Mouse (Mus musculus) E14TG2a.4 (cell line): ENCODE measurements at regions not wholly inside any gene's neighbourhood (a gene's known extent, or its start where the extent isn't known, plus 50 kb on each side); places are given as distances from the start of the nearest gene placed in this dataset.

Experiments
- CTCF ChIP-seq: conservative IDR thresholded peaks from 2 replicates; pipeline ENCODE4 v1.5.1; 2014; ENCODE audit warnings: low read length
- POU5F1 ChIP-seq: IDR thresholded peaks from 2 replicates; pipeline ENCODE4 v1.6.1; 2014; ENCODE audit warnings: low read length, borderline replicate concordance

DNA sequence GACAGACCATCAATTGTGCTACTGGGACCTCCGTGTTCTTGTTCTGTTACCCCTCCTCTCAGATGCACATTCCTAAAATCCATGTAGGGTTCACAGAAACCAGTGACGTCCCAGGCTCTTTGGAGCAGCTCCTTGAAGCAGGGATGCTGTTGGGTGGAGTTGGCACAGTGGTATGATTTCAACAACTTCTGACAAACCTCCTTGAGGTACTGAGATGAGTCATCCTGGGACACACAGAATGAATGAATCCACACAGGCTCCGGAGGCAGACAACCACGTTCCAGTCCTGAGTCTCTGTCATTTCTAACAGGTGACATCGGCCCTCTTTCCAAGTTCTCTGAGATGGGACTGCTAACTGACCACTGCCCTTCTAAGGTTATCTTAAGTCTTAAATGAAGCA is 360.2 kb downstream of the Rps15a start:
- no peak for TF ChIP-seq CTCF
- TF ChIP-seq POU5F1: no peak
